Mouse (Mus musculus): Measurements from ENCODE around the gene Armc3. TPM values are rescaled to one million over a fixed set of nuclear protein-coding genes. Genes with fewer than 3 reads are reported as not detected.

The Armc3 gene
- polyA plus RNA-seq (2017; shearing (Covaris generic)): 2.3 TPM

DNA sequence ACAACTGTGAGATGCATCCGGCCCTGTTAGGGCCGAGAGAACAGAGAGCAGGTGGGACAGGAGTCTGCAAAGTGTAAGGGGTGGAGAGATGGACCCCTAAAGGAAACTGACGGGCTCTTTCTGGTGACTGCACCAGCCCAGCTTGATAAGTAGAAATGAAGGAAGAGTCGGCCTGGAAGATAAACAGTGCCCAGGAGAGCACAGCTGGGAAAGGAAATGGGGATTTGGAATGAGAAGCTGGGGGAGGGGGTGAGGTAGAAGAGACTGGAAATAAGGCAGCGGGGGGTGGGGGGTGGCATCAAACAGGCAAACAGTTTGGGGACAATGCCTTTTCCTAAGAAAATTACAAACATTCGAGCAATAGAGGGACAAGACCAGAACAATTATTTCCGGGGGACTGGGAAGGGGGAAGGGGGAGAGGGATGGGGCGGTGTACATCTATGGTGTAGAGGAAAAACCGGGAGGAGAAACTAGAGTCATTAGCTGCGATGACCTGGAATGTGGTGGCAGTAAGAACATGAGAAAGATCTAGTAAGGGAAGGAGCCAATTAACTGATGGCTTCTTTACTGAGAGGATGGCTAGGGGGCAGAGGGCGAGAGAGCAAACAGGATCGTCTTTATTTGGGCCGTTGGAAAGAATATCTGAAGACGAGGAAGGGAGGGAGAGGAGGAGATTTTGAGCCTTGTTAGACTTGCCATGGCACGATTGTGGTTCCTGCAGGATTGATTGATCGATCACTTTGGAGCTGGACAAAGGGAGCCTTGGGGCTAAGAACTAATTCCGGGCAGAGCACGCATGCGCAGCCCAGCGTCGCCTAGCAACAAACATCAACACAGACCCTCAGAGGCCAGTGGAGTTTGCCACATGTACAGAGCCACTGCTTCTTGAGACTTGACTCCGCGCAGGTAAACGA, at the start of gene Armc3:
TSS of gene Armc3 (plus strand) at position 851 of the 914 bp plus-strand sequence.

Other genes with a start within 250 kb of the Armc3 start
- gene Pip4k2a, start 201.2 kb upstream of the Armc3 start, polyA plus RNA-seq (2017; shearing (Covaris generic)): 107 TPM
- gene 4930426L09Rik, start 201.0 kb upstream of the Armc3 start, polyA plus RNA-seq (2017; shearing (Covaris generic)): not detected
- 5.8 TPM for gene Msrb2, start 172.1 kb downstream of the Armc3 start, polyA plus RNA-seq (2017; shearing (Covaris generic))
- gene Ptf1a, start 246.4 kb downstream of the Armc3 start, polyA plus RNA-seq (2017; shearing (Covaris generic)): not detected